Mouse (Mus musculus): Measurements from ENCODE around the gene Agbl4. TPM values are rescaled to one million over a fixed set of nuclear protein-coding genes. Genes with fewer than 3 reads are reported as not detected.

Gene Agbl4
- 0.27 and 0.65 TPM in 2 replicates for polyA plus RNA-seq (2012; rRNA removed)

- DNase-seq (ENCODE audit: low read depth) = no peak
Observed at GRCm38 (mm10) chr4:110397618-110398045, at the start of gene Agbl4. TSS of gene Agbl4 (plus strand) at chr4:110397661.

- DNase-seq (ENCODE audit: low read depth) = no peak
Observed at GRCm38 (mm10) chr4:110350856-110351177, 46.6 kb upstream of the Agbl4 start.

GRCm38 (mm10) chr4:110351178-110352000 is 46.1 kb upstream of the Agbl4 start, which contains the start of gene Elavl4:
TSS of gene Elavl4 (minus strand) at chr4:110351909.
- DNase-seq (ENCODE audit: low read depth) = no peak

- DNase-seq (ENCODE audit: low read depth) = no peak
Observed at GRCm38 (mm10) chr4:110352001-110352369, 45.5 kb upstream of the Agbl4 start.

- DNase-seq (ENCODE audit: low read depth) = no peak
Observed at GRCm38 (mm10) chr4:110360568-110360967, 36.9 kb upstream of the Agbl4 start.

GRCm38 (mm10) chr4:110396221-110396620 is 1.2 kb upstream of the Agbl4 start:
- DNase-seq (ENCODE audit: low read depth) = no peak

- DNase-seq (ENCODE audit: low read depth) = no peak
Observed at GRCm38 (mm10) chr4:110420306-110420705, 22.8 kb downstream of the Agbl4 start.

- no peak for DNase-seq (ENCODE audit: low read depth)
Observed at GRCm38 (mm10) chr4:110427653-110428052, 30.2 kb downstream of the Agbl4 start.

- no peak for DNase-seq (ENCODE audit: low read depth)
Observed at GRCm38 (mm10) chr4:110494371-110494770, 96.9 kb downstream of the Agbl4 start.

- DNase-seq (ENCODE audit: low read depth) = no peak
Observed at GRCm38 (mm10) chr4:110529804-110530203, 132.3 kb downstream of the Agbl4 start.

GRCm38 (mm10) chr4:110549223-110549622 is 151.8 kb downstream of the Agbl4 start:
- DNase-seq (ENCODE audit: low read depth) = no peak

- no peak for DNase-seq (ENCODE audit: low read depth)
Observed at GRCm38 (mm10) chr4:110597726-110598283, 200.3 kb downstream of the Agbl4 start.

GRCm38 (mm10) chr4:110641417-110641816 is 244.0 kb downstream of the Agbl4 start:
- no peak for DNase-seq (ENCODE audit: low read depth)

GRCm38 (mm10) chr4:110662940-110663339 is 265.5 kb downstream of the Agbl4 start:
- no peak for DNase-seq (ENCODE audit: low read depth)

GRCm38 (mm10) chr4:110674121-110674520 is 276.7 kb downstream of the Agbl4 start:
- no peak for DNase-seq (ENCODE audit: low read depth)

- no peak for DNase-seq (ENCODE audit: low read depth)
Observed at GRCm38 (mm10) chr4:110735141-110735540, 337.7 kb downstream of the Agbl4 start.

- no peak for DNase-seq (ENCODE audit: low read depth)
Observed at GRCm38 (mm10) chr4:110757941-110758340, 360.5 kb downstream of the Agbl4 start.

- DNase-seq (ENCODE audit: low read depth) = no peak
Observed at GRCm38 (mm10) chr4:110788596-110788995, 391.1 kb downstream of the Agbl4 start.

GRCm38 (mm10) chr4:110799902-110800301 is 402.4 kb downstream of the Agbl4 start:
- no peak for DNase-seq (ENCODE audit: low read depth)

GRCm38 (mm10) chr4:110810947-110811346 is 413.5 kb downstream of the Agbl4 start:
- no peak for DNase-seq (ENCODE audit: low read depth)

- DNase-seq (ENCODE audit: low read depth) = no peak
Observed at GRCm38 (mm10) chr4:110832776-110833175, 435.3 kb downstream of the Agbl4 start.

GRCm38 (mm10) chr4:110879719-110880443 is 482.4 kb downstream of the Agbl4 start:
- no peak for DNase-seq (ENCODE audit: low read depth)

- DNase-seq (ENCODE audit: low read depth) = no peak
Observed at GRCm38 (mm10) chr4:110916061-110916460, 518.6 kb downstream of the Agbl4 start.
